Mouse (Mus musculus) ES-E14 (cell line): ENCODE measurements at regions not wholly inside any gene's neighbourhood (a gene's known extent, or its start where the extent isn't known, plus 50 kb on each side); places are given as distances from the start of the nearest gene placed in this dataset.

Experiments
- DNase-seq: peaks from one replicate; pipeline ENCODE4 v3.0.0-alpha.2; 2013; ENCODE audit warnings: low read depth, low spot score
- H3K27ac ChIP-seq: 2 replicates; pipeline ENCODE4 v1.5.1; 2012; ENCODE audit warnings: low read depth, mild to moderate bottlenecking, low read length, moderate library complexity, mixed read lengths; ENCODE audit not compliant: poor library complexity, insufficient read depth, severe bottlenecking
- H3K36me3 ChIP-seq: 2 replicates; pipeline ENCODE4 v1.6.1; 2012; ENCODE audit warnings: mild to moderate bottlenecking, low read length, moderate library complexity, mixed read lengths; ENCODE audit not compliant: control insufficient read depth, poor library complexity, insufficient read depth, severe bottlenecking
- H3K4me1 ChIP-seq, 2 experiments: fragments of 150-350 bp in 1 of 2; sonication (generic) in 1 of 2; 2 replicates each; pipeline ENCODE4 v1.6.1; 2012; ENCODE audit warnings: low read length in 2 of 2, mild to moderate bottlenecking in 1 of 2, mixed read lengths in 1 of 2; ENCODE audit not compliant: control insufficient read depth in 2 of 2, insufficient read depth in 2 of 2, poor library complexity in 1 of 2
- H3K4me3 ChIP-seq, 2 experiments: fragments of 150-350 bp in 1 of 2; sonication (generic) in 1 of 2; 2 replicates each; pipeline ENCODE4 v1.5.1; 2012; ENCODE audit warnings: low read length in 2 of 2, low read depth in 1 of 2, mild to moderate bottlenecking in 1 of 2, mixed read lengths in 1 of 2; ENCODE audit not compliant: insufficient read depth in 1 of 2, poor library complexity in 1 of 2, severe bottlenecking in 1 of 2
- H3K9ac ChIP-seq: 2 replicates; pipeline ENCODE4 v1.6.1; 2012; ENCODE audit warnings: low read depth, mild to moderate bottlenecking, low read length, mixed read lengths; ENCODE audit not compliant: poor library complexity, insufficient read depth, severe bottlenecking
- H3K9me3 ChIP-seq: fragments of 150-350 bp; sonication (generic); 2 replicates; pipeline ENCODE4 v1.6.1; 2012; ENCODE audit warnings: low read depth, mild to moderate bottlenecking, low read length; ENCODE audit not compliant: control insufficient read depth, insufficient read depth
- CHD2 ChIP-seq: IDR thresholded peaks from 2 replicates; pipeline ENCODE4 v1.6.1; 2014; ENCODE audit warnings: mild to moderate bottlenecking, low read depth, low read length, inconsistent platforms
- HCFC1 ChIP-seq: IDR thresholded peaks from 2 replicates; pipeline ENCODE4 v1.6.1; 2012; ENCODE audit warnings: low read length, inconsistent platforms, borderline replicate concordance; ENCODE audit not compliant: insufficient read depth
- MAFK ChIP-seq: IDR thresholded peaks from 2 replicates; pipeline ENCODE4 v1.6.1; 2014; ENCODE audit warnings: mild to moderate bottlenecking, low read depth, low read length, inconsistent platforms; ENCODE audit not compliant: insufficient read depth
- ZC3H11A ChIP-seq: IDR thresholded peaks from 2 replicates; pipeline ENCODE4 v1.6.1; 2012; ENCODE audit warnings: low read depth, mild to moderate bottlenecking, inconsistent platforms, low read length, borderline replicate concordance
- ZNF384 ChIP-seq: IDR thresholded peaks from 2 replicates; pipeline ENCODE4 v1.6.1; 2012; ENCODE audit warnings: low read depth, low read length, inconsistent platforms
- in situ Hi-C, 2 experiments: fragments of 600-800 bp; cut with MboI; formaldehyde crosslinking; loops; one replicate each; pipeline ENCODE4 v1.15.1; 2025; ENCODE audit warnings: low sequenced_read_pairs in 2 of 2, inconsistent platforms in 1 of 2; ENCODE audit not compliant: unreplicated experiment in 2 of 2

DNA sequence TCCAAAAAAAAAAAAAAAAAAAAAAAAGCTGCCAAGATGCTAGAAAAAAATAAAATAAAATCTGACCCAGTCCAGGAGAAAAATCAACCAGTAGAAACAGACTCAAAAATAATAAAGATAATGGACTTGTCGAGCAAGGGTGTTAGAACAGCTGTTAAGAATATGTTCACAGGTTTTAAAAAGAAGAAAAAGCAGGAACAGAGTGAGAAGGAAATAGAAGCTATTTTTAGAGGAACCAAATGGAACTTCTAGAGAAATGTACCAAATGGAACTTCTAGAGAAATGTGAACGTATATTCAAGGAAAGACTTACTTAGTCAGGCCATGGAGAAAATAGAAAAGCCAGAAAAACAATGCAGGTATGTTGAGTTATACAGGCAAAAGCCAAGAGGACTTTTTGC, 662.4 kb upstream of the Jmjd1c start:
- Histone ChIP-seq H3K27ac (no peak overlapping the region), H3K36me3 (no peaks in the 10 kb centered on the region), H3K4me1 (no peaks in the 10 kb centered on the region), H3K9me3 (no peaks in the 10 kb centered on the region), H3K9ac (no peak overlapping the region), H3K4me3 (no peak overlapping the region)
- in situ Hi-C loops, result no loop called here
- TF ChIP-seq HCFC1 (no peak), ZC3H11A (no peak), MAFK (no peak), ZNF384 (no peak), CHD2 (no peak)
- DNase-seq, result no peak

DNA sequence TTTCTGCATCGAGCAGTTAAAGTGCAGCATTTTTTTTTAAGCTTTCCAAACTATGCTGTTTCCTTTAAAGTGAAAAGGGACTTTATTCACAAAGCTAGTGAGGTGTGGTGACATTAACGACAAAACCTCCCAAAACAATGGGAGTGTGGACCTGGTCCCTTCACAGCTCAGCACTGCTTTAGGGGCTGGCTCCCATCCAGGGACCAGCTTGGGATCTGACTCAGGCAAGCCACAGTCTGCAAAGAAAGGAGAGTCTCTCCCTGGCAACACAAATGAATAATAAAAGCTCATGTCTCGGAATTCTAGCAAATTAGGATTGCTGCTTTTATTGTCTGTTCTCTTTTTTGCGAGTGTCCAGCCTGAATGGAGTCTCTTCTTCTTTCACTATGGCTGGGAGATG, 625.2 kb upstream of the Jmjd1c start:
- Histone ChIP-seq H3K4me1 (no peaks in the 10 kb centered on the region), H3K4me3 (no peak overlapping the region), H3K36me3 (no peaks in the 10 kb centered on the region), H3K27ac (no peak overlapping the region), H3K9me3 (no peaks in the 10 kb centered on the region), H3K9ac (no peak overlapping the region)
- in situ Hi-C loops, result no loop called here
- no peak for DNase-seq
- TF ChIP-seq CHD2 (no peak), HCFC1 (no peak), MAFK (no peak), ZNF384 (no peak)

DNA sequence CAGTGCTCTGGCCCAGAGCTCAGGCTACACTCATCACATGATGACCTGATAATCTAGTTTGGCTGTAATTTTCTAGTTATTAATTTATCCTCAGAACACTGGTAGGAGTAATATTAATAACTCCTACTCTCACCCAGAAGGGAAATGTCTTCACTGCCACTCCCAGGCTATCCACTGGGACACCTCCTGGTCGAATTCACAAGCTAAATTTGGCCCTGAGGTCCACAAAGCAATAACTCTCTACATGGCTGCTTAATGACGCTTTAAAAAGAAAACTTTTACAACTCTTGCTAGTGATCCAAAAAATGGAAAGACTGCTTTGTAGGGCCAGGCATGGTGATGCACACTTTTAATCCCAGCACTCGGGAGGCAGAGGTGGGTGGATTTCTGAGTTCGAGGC, 623.9 kb upstream of the Jmjd1c start:
- TF ChIP-seq HCFC1, result no peak
- TF ChIP-seq CHD2, result no peak
- TF ChIP-seq MAFK, result no peak
- no peak for TF ChIP-seq ZNF384
- no peak for TF ChIP-seq ZC3H11A
- no peaks in the 10 kb centered on the region for H3K4me1 ChIP-seq

DNA sequence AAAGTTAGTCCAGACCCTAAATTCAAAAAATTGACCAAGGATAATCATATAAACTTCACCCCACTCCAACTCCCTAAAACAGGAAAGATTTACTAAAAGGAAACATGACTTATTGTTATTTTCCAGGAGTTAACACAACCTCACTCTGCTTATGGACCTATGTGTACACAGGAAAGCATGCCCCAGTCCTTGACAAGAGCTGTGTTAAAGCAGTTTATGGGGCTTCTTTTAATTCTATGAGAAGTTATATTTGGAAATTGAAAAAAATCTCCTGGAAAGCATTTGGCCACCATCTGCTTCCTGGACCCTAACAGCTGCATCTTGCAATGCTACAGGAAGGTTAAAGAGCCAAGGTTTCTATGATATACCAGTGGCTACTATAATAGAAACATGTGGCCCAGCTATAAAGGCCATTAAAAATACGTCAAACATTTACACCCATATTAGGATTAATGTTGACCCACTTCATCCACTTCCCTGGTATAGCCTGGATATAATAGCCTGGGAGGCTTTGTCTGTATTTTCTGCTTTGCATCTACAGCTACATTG, 620.7 kb upstream of the Jmjd1c start:
- Histone ChIP-seq H3K27ac (no peak overlapping the region), H3K9me3 (no peaks in the 10 kb centered on the region), H3K9ac (no peak overlapping the region), H3K36me3 (no peaks in the 10 kb centered on the region), H3K4me1 (no peaks in the 10 kb centered on the region), H3K4me3 (no peak overlapping the region)
- TF ChIP-seq HCFC1, result no peak
- TF ChIP-seq ZC3H11A, result no peak
- TF ChIP-seq ZNF384, result no peak
- TF ChIP-seq MAFK, result no peak
- TF ChIP-seq CHD2, result no peak
- DNase-seq, result no peak
- in situ Hi-C loops, result no loop called here

More for the DNA sequence above, 623.9 kb upstream of the Jmjd1c start:
- Histone ChIP-seq H3K27ac (no peak overlapping the region), H3K4me3 (no peak overlapping the region), H3K9ac (no peak overlapping the region), H3K36me3 (no peaks in the 10 kb centered on the region), H3K9me3 (no peaks in the 10 kb centered on the region)
- DNase-seq, result no peak
- in situ Hi-C loops, result no loop called here

DNA sequence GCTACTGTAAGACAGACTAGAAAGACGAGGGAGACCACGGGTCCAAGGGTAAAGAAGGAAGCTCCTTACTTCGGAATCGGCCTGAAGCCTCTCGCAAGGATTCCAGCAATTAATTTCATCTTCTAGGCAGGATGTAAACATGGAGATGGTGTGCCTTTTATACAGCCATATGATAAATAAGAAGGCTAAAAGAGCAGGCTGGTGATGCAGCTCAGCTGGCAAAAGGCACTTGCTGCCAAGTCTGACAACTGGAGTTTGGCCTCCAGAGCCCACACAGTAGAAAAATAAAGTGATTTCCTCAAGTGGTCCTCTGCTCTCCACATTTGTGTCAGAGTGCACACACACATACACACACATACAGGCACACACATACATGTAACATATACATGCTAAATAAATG, 605.1 kb upstream of the Jmjd1c start:
- no peak overlapping the region for H3K4me3 ChIP-seq
- H3K36me3 ChIP-seq, result no peaks in the 10 kb centered on the region
- no peak for DNase-seq
- no peak overlapping the region for H3K9ac ChIP-seq
- in situ Hi-C loops, result no loop called here
- H3K4me1 ChIP-seq, result no peaks in the 10 kb centered on the region
- H3K9me3 ChIP-seq, result no peaks in the 10 kb centered on the region
- TF ChIP-seq MAFK (no peak), ZC3H11A (no peak), HCFC1 (no peak), ZNF384 (no peak), CHD2 (no peak)
- H3K27ac ChIP-seq, result no peak overlapping the region
